Mouse (Mus musculus) olfactory bulb, adult 2 months (tissue): ENCODE measurements around the gene Rev1.

Experiments
- CTCF ChIP-seq: fragments of 200-500 bp; IDR thresholded peaks from 2 replicates; pipeline ENCODE4 v1.5.1; 2012; ENCODE audit warnings: low read depth, mild to moderate bottlenecking, low read length, moderate library complexity; ENCODE audit not compliant: insufficient read depth
- POLR2A ChIP-seq: fragments of 200-500 bp; IDR thresholded peaks from 2 replicates; pipeline ENCODE4 v1.6.1; 2012; ENCODE audit warnings: mild to moderate bottlenecking, low read depth, low read length, moderate library complexity; ENCODE audit not compliant: insufficient read depth

GRCm38 (mm10) chr1:38012509-38012908, 117.1 kb downstream of the Rev1 start:
- no peak for TF ChIP-seq POLR2A
- TF ChIP-seq CTCF: no peak
